Mouse (Mus musculus): ENCODE data around the gene Car10. TPM values are rescaled to one million over a fixed set of nuclear protein-coding genes. Genes with fewer than 3 reads are reported as not detected.

Gene Car10
- polyA plus RNA-seq, 1 experiment from 2014 or later, result 0.47 TPM

DNA sequence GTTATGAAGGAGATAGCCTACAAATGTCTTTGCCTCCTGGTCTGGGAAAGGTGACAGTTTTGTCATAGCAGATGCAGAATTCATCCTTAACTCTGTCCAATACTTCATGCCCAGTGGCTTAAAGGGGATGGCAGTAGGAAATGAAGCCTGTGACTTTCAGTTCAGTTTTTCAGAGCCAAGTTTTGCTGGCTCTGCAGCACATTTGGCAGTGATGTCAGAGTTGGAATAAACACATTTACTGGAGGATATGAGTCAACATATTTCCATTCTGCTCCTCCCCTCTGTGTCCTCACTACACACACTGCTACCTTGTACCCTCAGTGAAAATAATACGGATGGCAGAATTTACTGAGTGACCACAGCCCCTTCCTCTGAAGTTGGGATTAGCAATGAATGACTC, 11.6 kb downstream of the Car10 start:
- no peak for DNase-seq (ENCODE audit: low spot score)
- no peak overlapping the region for H3K27ac ChIP-seq (replicated peaks)
- H3K4me3 ChIP-seq, result no peak overlapping the region
- H3K4me1 ChIP-seq, result no peaks in the 10 kb centered on the region
- WGBS, result 82% methylated on average over 1 of the region's 1 CpGs
- no peaks in the 10 kb centered on the region for H3K9me3 ChIP-seq (replicated peaks)
- H3K36me3 ChIP-seq, result no peaks in the 10 kb centered on the region
- H3K27me3 ChIP-seq (ENCODE audit: low read depth, poor library complexity, severe bottlenecking), result no peaks in the 10 kb centered on the region

DNA sequence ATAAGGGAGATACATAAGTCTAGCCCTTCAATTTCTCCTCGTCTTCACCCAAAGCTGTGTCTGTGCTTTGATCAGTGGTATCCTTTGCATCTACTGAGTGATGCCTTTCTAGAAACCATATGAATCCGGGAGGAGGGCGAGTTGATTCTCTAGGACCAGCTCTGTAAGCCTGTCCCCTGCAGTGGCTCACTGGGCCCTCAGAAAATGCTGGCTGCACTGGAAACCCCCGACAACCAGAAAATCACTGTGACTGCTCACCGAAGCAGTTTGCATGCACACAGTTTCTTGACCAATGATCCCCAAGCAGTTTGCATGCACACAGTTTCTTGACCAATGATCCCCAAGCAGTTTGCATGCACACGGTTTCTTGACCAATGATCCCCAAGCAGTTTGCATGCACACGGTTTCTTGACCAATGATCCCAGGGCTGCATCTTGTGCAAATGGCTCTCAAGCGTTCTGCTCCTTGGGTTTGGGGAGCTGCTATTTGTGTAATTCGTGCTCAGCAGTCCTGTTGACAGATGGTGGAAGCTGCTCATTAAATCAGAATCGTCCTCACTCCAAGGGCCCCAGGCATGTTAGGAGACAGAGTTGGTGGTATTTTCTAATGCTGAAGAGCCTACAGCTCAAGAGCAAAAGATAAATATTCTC, 23.1 kb downstream of the Car10 start:
- Histone ChIP-seq H3K27me3 (ENCODE audit: low read depth, poor library complexity, severe bottlenecking) (no peaks in the 10 kb centered on the region), H3K4me1 (no peaks in the 10 kb centered on the region), H3K27ac (replicated peaks) (no peak overlapping the region), H3K9me3 (replicated peaks) (no peaks in the 10 kb centered on the region), H3K4me3 (no peak overlapping the region), H3K36me3 (no peaks in the 10 kb centered on the region)
- 81% methylated on average over 10 of the region's 10 CpGs for WGBS
- DNase-seq (ENCODE audit: low spot score), result no peak

GRCm38 (mm10) chr11:93123691-93124090, 25.9 kb downstream of the Car10 start:
- H3K27ac ChIP-seq (replicated peaks), result no peak overlapping the region
- 74% methylated on average over 4 of the region's 4 CpGs for whole genome bisulfite sequencing
- H3K4me3 ChIP-seq, result no peak overlapping the region
- no peaks in the 10 kb centered on the region for H3K9me3 ChIP-seq (replicated peaks)
- no peak for DNase-seq (ENCODE audit: low spot score)
- no peaks in the 10 kb centered on the region for H3K4me1 ChIP-seq
- H3K27me3 ChIP-seq (ENCODE audit: low read depth, poor library complexity, severe bottlenecking), result no peaks in the 10 kb centered on the region
- no peaks in the 10 kb centered on the region for H3K36me3 ChIP-seq

GRCm38 (mm10) chr11:93126466-93126865, 28.6 kb downstream of the Car10 start:
- Histone ChIP-seq H3K27ac (replicated peaks) (no peak overlapping the region), H3K4me1 (no peaks in the 10 kb centered on the region), H3K9me3 (replicated peaks) (no peaks in the 10 kb centered on the region), H3K4me3 (no peak overlapping the region), H3K27me3 (ENCODE audit: low read depth, poor library complexity, severe bottlenecking) (no peaks in the 10 kb centered on the region), H3K36me3 (no peaks in the 10 kb centered on the region)
- no peak for DNase-seq (ENCODE audit: low spot score)
- 90% methylated on average over 3 of the region's 3 CpGs for WGBS

DNA sequence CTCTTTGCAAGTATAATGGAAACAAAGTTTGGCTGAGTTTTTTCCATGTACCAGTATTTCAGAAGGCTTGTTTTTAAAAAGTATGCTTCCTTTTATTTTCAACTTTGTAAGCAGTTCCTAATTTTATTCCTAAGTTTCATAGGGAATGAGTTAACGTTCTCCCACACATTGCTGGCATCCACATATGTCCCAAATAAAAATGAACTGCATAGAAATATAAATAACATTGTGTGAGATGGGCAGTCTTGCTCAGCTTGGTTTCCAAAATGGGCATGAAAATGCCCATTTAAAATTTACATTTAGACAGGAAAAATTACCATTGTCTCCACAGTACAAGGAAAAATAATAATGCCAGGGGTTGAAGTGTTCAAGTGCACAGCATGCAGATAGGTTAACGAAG, 30.7 kb downstream of the Car10 start:
- Histone ChIP-seq H3K4me1 (no peaks in the 10 kb centered on the region), H3K27ac (replicated peaks) (no peak overlapping the region), H3K36me3 (no peaks in the 10 kb centered on the region), H3K9me3 (replicated peaks) (no peaks in the 10 kb centered on the region), H3K27me3 (ENCODE audit: low read depth, poor library complexity, severe bottlenecking) (no peaks in the 10 kb centered on the region), H3K4me3 (no peak overlapping the region)
- WGBS, result 81% methylated on average over 2 of the region's 2 CpGs
- no peak for DNase-seq (ENCODE audit: low spot score)

GRCm38 (mm10) chr11:93137841-93138240, 40.0 kb downstream of the Car10 start:
- no peak overlapping the region for H3K27ac ChIP-seq (replicated peaks)
- no peak for DNase-seq (ENCODE audit: low spot score)
- no peaks in the 10 kb centered on the region for H3K36me3 ChIP-seq
- 97% methylated on average over 1 of the region's 1 CpGs for WGBS
- no peaks in the 10 kb centered on the region for H3K27me3 ChIP-seq (ENCODE audit: low read depth, poor library complexity, severe bottlenecking)
- H3K4me3 ChIP-seq, result no peak overlapping the region
- no peaks in the 10 kb centered on the region for H3K9me3 ChIP-seq (replicated peaks)
- H3K4me1 ChIP-seq, result no peaks in the 10 kb centered on the region

GRCm38 (mm10) chr11:93141727-93142126, 43.9 kb downstream of the Car10 start:
- no peak for DNase-seq (ENCODE audit: low spot score)
- 84% methylated on average over 1 of the region's 1 CpGs for WGBS
- no peaks in the 10 kb centered on the region for H3K9me3 ChIP-seq (replicated peaks)
- H3K27ac ChIP-seq (replicated peaks), result no peak overlapping the region
- H3K27me3 ChIP-seq (ENCODE audit: low read depth, poor library complexity, severe bottlenecking), result no peaks in the 10 kb centered on the region
- H3K4me3 ChIP-seq, result no peak overlapping the region
- H3K36me3 ChIP-seq, result no peaks in the 10 kb centered on the region
- no peaks in the 10 kb centered on the region for H3K4me1 ChIP-seq

DNA sequence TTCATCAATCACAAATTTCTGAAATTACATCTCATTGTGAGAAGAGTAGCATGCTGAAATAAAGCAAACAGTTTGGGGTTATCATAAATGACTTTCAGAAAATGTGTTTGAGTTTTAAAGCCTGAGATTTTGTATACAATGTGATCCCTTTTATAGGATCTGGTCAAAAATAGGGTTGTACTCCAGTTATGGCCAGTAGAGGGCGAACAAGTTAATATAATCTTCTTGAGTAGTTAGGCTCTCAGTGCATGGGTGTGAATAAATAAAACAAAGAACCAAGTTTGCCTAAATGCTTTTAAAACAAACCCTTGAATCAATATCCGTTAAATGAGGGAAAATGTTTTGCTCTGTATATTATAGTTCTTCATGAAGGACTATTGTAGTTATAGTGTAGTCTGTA, 46.7 kb downstream of the Car10 start:
- Histone ChIP-seq H3K27me3 (ENCODE audit: low read depth, poor library complexity, severe bottlenecking) (no peaks in the 10 kb centered on the region), H3K4me1 (no peaks in the 10 kb centered on the region), H3K4me3 (no peak overlapping the region), H3K9me3 (replicated peaks) (no peaks in the 10 kb centered on the region), H3K27ac (replicated peaks) (no peak overlapping the region), H3K36me3 (no peaks in the 10 kb centered on the region)
- DNase-seq (ENCODE audit: low spot score), result no peak
- 25% methylated on average over 2 of the region's 2 CpGs for WGBS

DNA sequence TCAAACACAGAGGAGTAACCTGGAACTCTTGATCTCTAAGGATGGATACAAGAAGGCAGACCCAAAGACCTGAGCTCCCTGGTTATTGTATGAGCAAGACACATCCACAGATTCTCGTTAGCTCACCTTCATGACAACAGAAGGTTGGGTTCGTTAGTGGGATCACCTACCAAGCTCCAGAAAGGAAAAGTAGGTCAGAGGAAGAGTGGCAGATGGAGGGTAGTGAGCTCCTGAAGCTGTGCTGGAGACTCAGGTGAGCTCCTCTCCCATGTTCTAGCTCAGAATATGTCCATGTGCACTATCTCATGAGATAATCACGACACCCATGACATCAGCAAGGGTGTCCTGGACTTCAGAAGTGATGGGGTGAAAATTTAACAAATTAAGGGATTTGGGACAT, 57.1 kb downstream of the Car10 start:
- DNase-seq (ENCODE audit: low spot score), result no peak

DNA sequence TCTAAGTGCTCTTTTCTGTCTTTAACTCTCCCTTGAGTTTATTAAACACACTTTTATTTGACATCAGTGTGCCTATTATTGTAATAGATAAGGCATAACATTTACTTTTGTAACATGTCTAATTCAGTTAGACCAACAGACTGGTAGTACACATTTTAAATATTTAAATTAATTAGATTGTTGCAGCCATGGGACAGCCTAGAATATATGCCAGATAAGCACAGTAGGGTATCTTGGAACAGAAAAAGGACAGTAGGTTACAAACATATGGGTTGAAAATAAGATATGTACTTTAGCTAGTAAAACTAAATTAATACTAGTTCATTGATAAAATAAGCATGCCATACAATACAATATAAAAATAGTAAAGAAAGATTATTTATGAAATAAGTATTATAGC, 74.6 kb downstream of the Car10 start:
- Histone ChIP-seq H3K4me1 (no peaks in the 10 kb centered on the region), H3K27me3 (ENCODE audit: low read depth, poor library complexity, severe bottlenecking) (no peaks in the 10 kb centered on the region), H3K27ac (replicated peaks) (no peak overlapping the region), H3K36me3 (no peaks in the 10 kb centered on the region), H3K4me3 (no peak overlapping the region), H3K9me3 (replicated peaks) (no peaks in the 10 kb centered on the region)
- DNase-seq (ENCODE audit: low spot score), result no peak

More for the DNA sequence above, 57.1 kb downstream of the Car10 start:
- H3K4me1 ChIP-seq, result no peaks in the 10 kb centered on the region
- H3K4me3 ChIP-seq, result no peak overlapping the region
- 71% methylated on average over 3 of the region's 3 CpGs for WGBS
- H3K27me3 ChIP-seq (ENCODE audit: low read depth, poor library complexity, severe bottlenecking), result no peaks in the 10 kb centered on the region
- H3K36me3 ChIP-seq, result no peaks in the 10 kb centered on the region
- H3K9me3 ChIP-seq (replicated peaks), result no peaks in the 10 kb centered on the region
- no peak overlapping the region for H3K27ac ChIP-seq (replicated peaks)

DNA sequence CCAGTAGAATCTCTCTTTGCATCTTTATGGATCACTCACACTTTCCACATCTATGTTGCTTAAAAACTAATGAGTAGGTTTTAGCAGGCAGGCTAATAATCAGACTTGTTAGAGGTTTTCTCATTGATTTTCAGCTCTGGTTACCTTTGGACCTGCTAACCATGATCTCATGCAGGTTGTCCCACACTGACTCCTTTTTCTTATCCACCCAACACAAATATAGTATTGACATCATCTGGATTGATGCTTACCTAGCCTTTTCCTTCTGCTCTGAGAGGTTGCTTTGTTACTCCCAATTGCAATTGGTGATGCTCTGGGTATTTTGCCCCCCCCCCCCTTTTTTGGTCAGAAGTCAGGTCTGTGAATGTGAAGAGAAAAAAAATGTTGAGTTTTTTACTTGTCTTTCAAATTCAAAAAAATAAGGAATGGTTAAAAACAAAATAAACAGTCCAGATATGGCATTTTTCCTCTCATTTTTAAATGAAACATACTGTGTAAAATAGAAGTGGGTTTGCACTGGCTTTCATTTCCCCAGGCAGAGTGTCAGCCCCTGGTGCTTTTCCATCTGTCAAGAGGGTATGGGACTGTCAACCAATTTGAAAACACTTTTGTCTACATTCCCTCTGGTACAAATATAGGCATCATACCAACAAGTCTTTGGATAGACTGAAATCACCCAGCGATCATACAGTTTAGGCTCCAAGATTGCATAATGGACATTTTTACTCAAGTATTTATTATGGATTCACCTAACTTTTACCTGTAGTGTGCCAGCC, 75.9 kb downstream of the Car10 start:
- Histone ChIP-seq H3K36me3 (no peaks in the 10 kb centered on the region), H3K27me3 (ENCODE audit: low read depth, poor library complexity, severe bottlenecking) (no peaks in the 10 kb centered on the region), H3K4me1 (no peaks in the 10 kb centered on the region), H3K27ac (replicated peaks) (no peak overlapping the region), H3K4me3 (no peak overlapping the region), H3K9me3 (replicated peaks) (no peaks in the 10 kb centered on the region)
- no peak for DNase-seq (ENCODE audit: low spot score)
- 93% methylated on average over 1 of the region's 1 CpGs for WGBS

- no peaks in the 10 kb centered on the region for H3K27me3 ChIP-seq (ENCODE audit: low read depth, poor library complexity, severe bottlenecking)
- no peaks in the 10 kb centered on the region for H3K4me1 ChIP-seq
- 82% methylated on average over 4 of the region's 4 CpGs for WGBS
- H3K36me3 ChIP-seq, result no peaks in the 10 kb centered on the region
- DNase-seq (ENCODE audit: low spot score), result no peak
- H3K9me3 ChIP-seq (replicated peaks), result no peaks in the 10 kb centered on the region
- H3K27ac ChIP-seq (replicated peaks), result no peak overlapping the region
- no peak overlapping the region for H3K4me3 ChIP-seq
These were observed 87.6 kb downstream of the Car10 start for GRCm38 (mm10) chr11:93185477-93185876.

- Histone ChIP-seq H3K27me3 (ENCODE audit: low read depth, poor library complexity, severe bottlenecking) (no peaks in the 10 kb centered on the region), H3K4me3 (no peak overlapping the region), H3K36me3 (no peaks in the 10 kb centered on the region), H3K27ac (replicated peaks) (no peak overlapping the region), H3K4me1 (no peaks in the 10 kb centered on the region), H3K9me3 (replicated peaks) (no peaks in the 10 kb centered on the region)
- WGBS, result 85% methylated on average over 2 of the region's 2 CpGs
- DNase-seq (ENCODE audit: low spot score), result no peak
These were observed 88.3 kb downstream of the Car10 start for GRCm38 (mm10) chr11:93186163-93186562.

Data from midbrain, embryonic 10.5 days (tissue).